7 mouse cellular contexts compared by ENCODE assay signal in the genomic region with DNA sequence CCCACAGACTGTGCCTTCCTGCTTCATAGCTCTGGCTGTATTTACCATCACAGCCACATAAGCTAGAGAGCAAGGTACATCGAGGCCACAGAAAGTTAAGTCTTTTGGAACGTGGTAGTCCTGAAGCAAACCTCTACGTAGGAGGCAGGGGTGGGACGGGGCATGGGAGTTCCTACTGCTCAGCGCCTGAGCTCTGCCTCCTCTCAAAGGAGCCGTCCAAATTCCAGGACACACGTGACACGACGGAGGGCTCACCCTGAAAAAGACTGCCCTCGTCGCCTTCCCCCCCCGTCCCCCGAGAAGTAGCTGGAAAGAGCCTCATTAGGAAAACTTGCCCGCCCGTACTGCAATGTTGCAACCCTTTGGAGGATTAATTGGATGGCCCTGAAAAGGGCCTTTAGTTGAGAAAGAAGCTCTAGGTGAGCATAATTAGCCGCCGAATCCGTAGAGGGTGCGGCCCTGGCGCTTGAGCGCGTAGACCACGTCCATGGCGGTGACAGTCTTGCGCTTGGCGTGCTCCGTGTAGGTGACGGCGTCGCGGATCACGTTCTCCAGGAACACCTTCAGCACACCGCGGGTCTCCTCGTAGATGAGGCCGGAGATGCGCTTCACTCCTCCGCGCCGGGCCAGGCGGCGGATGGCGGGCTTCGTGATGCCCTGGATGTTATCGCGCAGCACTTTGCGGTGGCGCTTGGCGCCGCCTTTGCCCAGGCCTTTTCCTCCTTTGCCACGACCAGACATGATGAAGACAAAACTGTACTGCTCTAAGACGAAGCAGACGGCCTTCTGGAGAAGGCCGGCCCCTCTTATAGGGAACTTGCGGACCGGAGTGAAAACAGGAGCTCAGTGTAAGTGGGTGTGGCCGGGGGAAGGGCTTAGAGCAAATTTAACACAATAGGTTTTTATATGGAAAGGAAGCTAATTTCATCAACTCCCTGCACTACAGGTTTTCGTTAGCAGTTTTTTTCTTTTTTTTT. TPM values are rescaled to one million over a fixed set of nuclear protein-coding genes. Genes with fewer than 3 reads are reported as not detected.
DNase-seq lines count a peak whose midpoint lies in the region; ATAC-seq lines count a peak whose summit lies in the region.
"Not testable (repeated sequence)": the region's sequence is repeated elsewhere in the genome, so short reads cannot be mapped to it uniquely, and the experiment has no call there.

A gene (minus strand): TSS at position 779 of the 977 bp plus-strand sequence.

- peak; percentile 87 for ATAC-seq in heart, embryonic 11.5 days (replicated peaks; ENCODE audit: insufficient number of reproducible peaks, low FRiP score, low TSS enrichment)
- peak; percentile 58 for ATAC-seq in megakaryocyte, adult 5-6 weeks (ENCODE audit: poor library complexity, severe bottlenecking)

- not testable (repeated sequence) for H3K4me1 ChIP-seq in forebrain, embryonic 10.5 days; heart, embryonic 11.5 days (ENCODE audit: control insufficient read depth, insufficient read depth, low read length)

- H3K27me3 ChIP-seq in forebrain, embryonic 10.5 days (ENCODE audit: poor library complexity, severe bottlenecking); heart, embryonic 11.5 days (ENCODE audit: control insufficient read depth, insufficient read depth, low read length): not testable (repeated sequence)

- not testable (repeated sequence) for DNase-seq in adrenal gland, postnatal 4 days (ENCODE audit: low spot score in 2 of 2); forebrain, embryonic 10.5 days (ENCODE audit: extremely low spot score, low spot score)
- DNase-seq in kidney, adult 18-20 months: peak; percentile 13
- DNase-seq in left cerebral cortex, postnatal 36 days (ENCODE audit: low spot score in 2 of 2): peak; percentile 28 to 44
- peak; percentile 29 for DNase-seq in right cerebral cortex, postnatal 25 days

- H3K36me3 ChIP-seq in forebrain, embryonic 10.5 days (replicated peaks); heart, embryonic 11.5 days (ENCODE audit: control insufficient read depth, insufficient read depth, low read length): not testable (repeated sequence)

- under 1% methylated on average over 30 of the region's 58 CpGs for WGBS in forebrain, embryonic 10.5 days
- 0% methylated on average over 19 of the region's 58 CpGs for WGBS in heart, embryonic 11.5 days (ENCODE audit: insufficient replicate concordance)

- H3K9ac ChIP-seq in heart, embryonic 11.5 days (ENCODE audit: low read depth, low read length): not testable (repeated sequence)

- intact Hi-C loops in left cerebral cortex, postnatal 36 days (cut with DNase I): not testable (repeated sequence)

- H3K4me2 ChIP-seq in heart, embryonic 11.5 days: peak within 1 kb of the TSS; percentile 47

- H3K4me3 ChIP-seq in forebrain, embryonic 10.5 days: peak within 1 kb of the TSS; percentile 34
- H3K4me3 ChIP-seq in heart, embryonic 11.5 days (ENCODE audit: low read depth, low read length): not testable (repeated sequence)

- not testable (repeated sequence) for H3K9me3 ChIP-seq in forebrain, embryonic 10.5 days; heart, embryonic 11.5 days (replicated peaks; ENCODE audit: control insufficient read depth, low read length)

- H3K27ac ChIP-seq in forebrain, embryonic 10.5 days: peak within 1 kb of the TSS; percentile 74
- H3K27ac ChIP-seq in heart, embryonic 11.5 days (ENCODE audit: low read depth, low read length): not testable (repeated sequence)

RNA-seq across cellular contexts. Expression of the gene that starts here (rescaled TPM):
- 100 to 1,000 TPM; 144 to 157 TPM for total RNA-seq in adrenal gland, postnatal 4 days (2021)
- 9.3 and 9.4 TPM in 2 replicates for polyA plus RNA-seq in forebrain, embryonic 10.5 days (2016; fragmentation: Nextera tagmentation; extraction: Ambion mirVana)
- 7.1 and 10.5 TPM in 2 replicates for polyA plus RNA-seq in heart, embryonic 11.5 days (2014; fragmentation: Nextera tagmentation; extraction: Ambion mirVana)
- total RNA-seq in left cerebral cortex, postnatal 36 days (2021): 10 to 100 TPM; 21.3 to 23.4 TPM
- total RNA-seq in megakaryocyte, adult 5-6 weeks (2015): 60.0 and 63.1 TPM in 2 replicates
- total RNA-seq in megakaryocyte, adult 5-6 weeks (2017): 1,683 and 2,067 TPM in 2 replicates
